Mouse (Mus musculus) retina, adult 2 months (tissue): ENCODE data around the gene Acoxl.

Experiments used
- DNase-seq: peaks from one replicate; pipeline ENCODE4 v3.0.0-alpha.2; 2012; ENCODE audit warnings: low read depth, low spot score

Gene Acoxl

DNA sequence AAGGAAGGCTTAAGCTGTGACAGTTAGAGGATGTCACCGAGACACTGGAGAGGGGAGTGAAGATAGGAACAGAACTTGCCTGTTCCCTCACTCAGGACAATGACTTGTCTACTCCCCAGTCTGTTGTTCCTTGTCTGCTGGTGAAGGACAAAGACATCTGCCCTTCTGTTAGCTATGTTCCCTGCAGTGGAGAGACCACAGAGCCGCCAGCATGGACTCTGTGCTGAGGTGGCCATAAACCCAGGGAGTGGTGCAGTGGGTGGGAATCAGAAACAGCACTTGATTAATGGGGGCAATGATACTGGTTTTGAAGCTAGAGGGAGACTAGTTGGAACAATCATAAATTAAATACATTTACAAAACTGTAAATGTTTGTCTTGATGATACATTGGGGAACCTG, 191.3 kb downstream of the Acoxl start:
- DNase-seq: no peak

DNA sequence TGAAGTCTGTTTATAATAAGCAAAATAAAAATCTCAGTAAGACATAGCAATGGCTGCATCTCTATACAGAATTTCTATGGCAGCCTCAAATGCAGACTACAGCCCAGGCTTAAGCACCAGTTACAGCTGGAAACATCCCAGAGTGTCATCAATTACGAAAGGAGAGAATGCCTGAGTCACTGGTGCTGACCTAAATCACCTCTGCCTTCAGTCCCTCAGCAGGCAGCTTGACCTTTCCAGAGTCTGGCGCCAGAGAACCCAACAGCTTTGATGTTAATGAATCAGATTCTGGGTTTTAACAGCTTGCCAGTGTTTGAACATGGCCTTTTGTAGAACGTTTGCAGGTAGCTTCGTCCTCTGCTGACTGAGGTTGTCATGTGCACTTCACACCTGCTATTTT, 193.4 kb downstream of the Acoxl start:
- no peak for DNase-seq

DNA sequence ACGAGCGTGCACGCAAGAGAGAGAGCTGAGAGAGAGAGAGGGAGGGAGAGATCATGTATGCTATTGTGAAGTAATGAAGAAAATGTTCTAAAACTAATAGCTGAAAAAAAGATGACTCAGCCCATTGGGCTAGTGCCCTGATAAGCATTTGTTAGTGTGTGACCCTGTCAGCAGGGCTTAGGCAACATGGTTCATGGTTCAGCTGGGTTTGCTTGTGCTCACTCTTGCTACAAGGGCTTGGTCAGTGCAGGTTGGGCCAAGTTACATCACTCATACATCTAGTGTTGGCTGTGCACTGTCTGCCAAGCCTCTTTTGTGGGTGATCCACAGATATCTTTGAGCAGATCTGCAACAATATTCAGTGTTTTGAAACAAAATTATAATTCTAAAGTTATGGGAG, 194.8 kb downstream of the Acoxl start:
- no peak for DNase-seq

DNA sequence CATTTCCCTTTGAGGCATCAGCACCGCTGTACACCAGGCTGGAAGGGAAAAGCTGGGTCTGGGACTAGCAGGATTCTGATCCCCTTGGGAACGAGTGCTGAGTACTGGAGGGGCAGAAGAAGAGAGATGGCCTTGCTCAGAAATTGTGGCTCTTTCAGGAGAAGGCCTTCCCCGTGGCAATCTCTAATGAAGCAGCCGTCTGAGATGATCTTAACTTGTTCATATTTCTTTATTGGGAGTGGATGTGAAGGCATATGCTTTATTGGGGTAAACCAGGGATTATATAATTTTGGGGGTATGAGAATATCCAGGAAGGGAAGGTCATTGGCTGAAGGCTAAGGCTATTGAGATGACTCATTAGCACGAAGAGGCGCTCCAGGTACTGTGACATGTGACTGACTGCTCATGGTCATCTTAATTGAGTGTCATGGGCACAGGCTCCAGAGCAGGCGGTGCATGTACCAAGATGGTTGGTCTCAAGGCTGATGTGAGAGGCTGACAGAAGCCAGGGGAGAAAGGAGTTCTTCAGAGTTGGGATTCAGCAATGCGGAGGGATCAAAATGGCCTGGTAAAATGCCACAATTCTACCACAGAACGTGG, 195.5 kb downstream of the Acoxl start:
- no peak for DNase-seq

DNA sequence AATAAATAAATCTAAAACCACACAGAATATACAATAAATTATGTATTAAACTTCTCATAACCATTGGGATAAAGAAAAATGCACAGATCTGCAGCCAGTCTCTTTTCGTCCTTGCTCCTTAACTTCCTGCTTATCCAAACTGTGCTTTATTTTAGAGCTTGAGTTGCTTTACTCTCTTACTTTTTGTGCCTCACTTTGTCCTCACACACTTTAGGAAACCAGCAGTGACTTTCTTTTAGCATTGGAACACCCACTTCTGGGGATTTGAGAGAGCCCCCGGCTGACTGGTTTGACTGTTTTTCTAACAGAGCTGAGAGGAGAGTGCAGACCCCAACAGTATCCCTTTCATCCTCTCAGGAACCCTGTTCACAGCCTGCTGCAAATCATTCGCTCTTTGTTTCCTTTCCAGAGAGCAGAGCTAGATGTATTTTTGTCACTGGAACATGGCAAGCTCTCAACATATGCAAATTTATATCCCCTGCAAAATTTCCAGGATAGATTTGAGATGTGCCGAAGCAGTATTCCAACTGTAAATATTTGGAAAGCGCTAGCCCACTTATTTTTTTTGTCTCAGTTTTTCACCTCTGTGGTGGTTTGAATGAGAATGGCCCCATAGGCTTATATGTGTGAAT, 199.7 kb downstream of the Acoxl start:
- DNase-seq: no peak

- DNase-seq: no peak
Observed at GRCm38 (mm10) chr2:128041066-128041750, 202.5 kb downstream of the Acoxl start.

- no peak for DNase-seq
Observed at GRCm38 (mm10) chr2:128046454-128046853, 207.8 kb downstream of the Acoxl start.

DNA sequence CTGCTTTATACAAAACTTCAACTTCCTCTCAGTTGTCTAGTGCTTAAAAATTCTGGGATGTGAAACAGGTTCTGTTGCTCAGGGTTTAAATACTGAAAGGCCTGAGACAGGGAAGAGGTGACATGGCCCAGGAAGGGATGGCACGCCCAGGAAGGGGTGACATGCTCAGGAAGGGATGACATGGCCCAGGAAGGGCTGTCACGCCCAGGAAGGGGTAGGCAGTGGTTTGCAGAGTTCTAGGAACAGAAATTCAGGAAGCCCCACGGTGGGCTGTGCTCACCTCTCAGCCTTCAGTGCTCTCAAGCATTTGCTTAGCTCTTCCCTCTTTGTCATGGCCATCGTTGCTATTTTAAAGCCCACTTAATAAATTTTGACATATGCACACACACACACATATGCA, 216.2 kb downstream of the Acoxl start:
- DNase-seq: no peak

DNA sequence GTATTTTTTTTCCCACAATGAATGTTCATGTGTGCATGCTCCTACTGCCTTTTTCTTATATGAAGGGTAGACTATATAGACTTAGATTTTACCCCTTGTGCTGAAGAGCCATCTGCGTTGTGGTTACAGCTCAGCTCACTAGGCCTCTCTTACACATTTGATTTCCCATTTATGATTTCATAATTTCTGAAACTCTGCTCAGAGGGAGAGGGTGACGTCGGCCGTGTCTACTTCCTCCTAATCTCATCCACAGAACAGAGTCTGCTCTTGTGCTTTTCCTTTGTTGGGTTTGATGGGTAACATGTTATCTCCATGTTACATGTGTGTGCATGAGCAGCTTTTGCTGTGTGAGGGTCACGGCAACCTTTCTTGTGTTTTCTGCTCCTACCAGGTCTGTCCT, 219.2 kb downstream of the Acoxl start:
- DNase-seq: no peak

DNA sequence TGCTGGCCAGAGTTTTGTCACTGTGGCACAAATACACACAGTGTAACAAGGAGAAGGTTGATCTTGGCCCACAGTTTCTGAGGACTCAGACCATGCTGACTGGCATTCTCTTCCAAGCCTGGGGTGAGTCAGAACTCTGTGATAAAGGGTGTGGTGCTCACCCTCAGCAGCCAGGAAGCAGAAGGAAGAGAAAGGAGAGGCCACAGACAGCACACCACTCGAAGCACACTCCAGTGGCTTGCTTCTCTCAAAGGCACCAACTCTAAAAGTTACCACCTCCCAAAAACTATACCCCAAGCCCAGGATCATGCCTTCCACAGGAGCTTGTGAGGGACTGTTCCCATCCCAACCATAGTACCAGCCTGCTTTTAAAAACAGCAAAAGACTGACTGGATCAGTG, 220.0 kb downstream of the Acoxl start:
- no peak for DNase-seq

DNA sequence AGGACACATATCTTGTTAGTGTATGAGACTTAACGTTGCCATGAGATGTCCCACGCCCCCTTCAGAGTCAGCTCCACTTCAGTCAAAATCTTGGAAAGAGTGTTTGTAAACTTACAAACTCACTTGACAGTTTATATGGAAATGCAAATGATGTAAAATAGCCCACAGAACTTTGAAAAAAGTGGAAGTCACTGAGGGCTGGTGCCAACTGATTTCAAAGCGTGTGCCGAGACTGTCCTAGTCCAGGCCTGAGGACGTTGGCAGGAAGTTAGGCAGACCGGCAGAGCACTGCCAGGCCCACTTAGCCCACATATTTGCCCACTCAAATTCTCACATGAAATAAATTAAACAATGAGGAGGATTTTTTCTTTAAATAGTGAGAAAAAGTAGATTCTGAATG, 221.5 kb downstream of the Acoxl start:
- no peak for DNase-seq

- no peak for DNase-seq
Observed at GRCm38 (mm10) chr2:128060680-128061287, 222.1 kb downstream of the Acoxl start.

GRCm38 (mm10) chr2:128061491-128061890, 222.8 kb downstream of the Acoxl start:
- DNase-seq: no peak

GRCm38 (mm10) chr2:128062756-128063155, 224.1 kb downstream of the Acoxl start:
- DNase-seq: no peak

DNA sequence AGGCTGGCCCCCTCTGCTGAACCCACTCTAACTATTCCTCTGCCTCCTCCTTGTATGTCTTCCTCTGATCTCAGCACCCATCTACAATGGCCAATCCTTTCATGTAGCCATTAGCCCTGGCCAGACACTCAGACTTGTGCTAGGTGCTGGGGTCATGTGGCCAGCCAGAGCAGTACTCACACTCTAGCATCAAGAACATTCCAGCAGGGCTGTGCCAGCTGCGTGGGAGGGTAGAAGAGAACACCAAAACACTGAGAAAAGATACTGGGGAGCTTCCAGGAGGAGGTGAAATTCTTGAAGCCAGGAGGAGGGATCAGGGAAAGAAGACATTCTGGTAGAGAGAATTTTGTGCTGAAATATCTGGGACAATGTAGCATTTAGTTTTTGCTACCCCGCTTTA, 226.3 kb downstream of the Acoxl start:
- no peak for DNase-seq

GRCm38 (mm10) chr2:128065576-128065975, 226.9 kb downstream of the Acoxl start:
- DNase-seq: no peak

DNA sequence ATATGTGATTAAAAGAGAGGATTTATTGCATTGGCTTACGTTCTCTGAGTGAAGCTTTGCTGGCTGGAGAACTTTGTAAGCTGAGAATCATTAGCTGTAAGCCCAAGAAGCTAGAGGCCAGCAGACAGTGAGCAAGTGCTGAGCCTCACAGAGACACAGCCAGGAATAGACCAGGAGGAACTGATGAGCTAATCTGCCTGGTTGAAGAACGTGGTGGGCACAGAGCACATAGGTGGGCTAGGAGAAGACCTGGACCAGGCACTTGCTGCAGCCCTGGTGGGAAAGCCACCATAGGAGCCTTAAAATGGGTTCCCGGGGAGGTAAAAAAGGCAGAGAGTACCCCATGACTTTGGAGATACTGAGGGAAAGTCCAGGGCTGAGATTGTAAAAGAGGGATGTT, 228.5 kb downstream of the Acoxl start:
- no peak for DNase-seq

DNA sequence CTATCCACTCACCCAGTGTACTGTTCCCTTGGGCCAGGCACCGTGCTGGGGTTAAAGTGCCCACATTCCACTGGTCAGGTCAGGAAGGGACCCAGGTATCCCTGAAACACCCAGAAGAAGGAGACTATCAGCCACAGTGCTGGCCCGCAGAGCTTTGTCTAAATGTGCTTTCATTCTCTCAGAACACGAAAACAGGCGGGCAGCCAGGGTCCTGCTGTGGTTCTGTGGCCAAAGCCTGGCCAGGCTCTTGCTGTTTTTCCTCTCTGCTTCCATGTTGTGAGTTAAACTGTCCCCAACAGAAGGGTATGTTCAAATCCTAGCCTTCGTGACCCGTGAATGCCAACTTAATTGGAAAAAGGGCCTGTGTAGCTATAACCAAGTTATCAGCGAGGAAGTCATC, 228.9 kb downstream of the Acoxl start:
- no peak for DNase-seq

- no peak for DNase-seq
Observed at GRCm38 (mm10) chr2:128068176-128068575, 229.5 kb downstream of the Acoxl start.

DNA sequence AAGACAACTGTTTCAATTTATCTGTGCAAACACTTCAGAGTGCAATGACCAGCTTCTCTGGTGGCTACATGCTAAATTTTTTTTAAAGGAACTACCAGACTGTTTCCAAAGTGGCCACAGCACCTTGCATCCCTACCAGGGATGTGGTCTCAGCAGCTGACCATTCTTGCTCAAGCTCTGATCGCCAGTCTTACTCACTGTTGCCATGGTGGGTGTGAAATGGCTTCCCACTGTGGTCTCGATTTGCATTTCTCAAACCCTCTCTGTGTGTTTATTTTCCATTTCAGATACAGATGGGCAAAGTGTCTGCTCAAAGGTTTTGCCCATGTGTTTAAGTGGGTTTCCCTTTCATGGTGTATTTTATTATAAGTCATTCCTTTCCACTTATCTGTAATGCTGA, 230.3 kb downstream of the Acoxl start:
- DNase-seq: no peak

DNA sequence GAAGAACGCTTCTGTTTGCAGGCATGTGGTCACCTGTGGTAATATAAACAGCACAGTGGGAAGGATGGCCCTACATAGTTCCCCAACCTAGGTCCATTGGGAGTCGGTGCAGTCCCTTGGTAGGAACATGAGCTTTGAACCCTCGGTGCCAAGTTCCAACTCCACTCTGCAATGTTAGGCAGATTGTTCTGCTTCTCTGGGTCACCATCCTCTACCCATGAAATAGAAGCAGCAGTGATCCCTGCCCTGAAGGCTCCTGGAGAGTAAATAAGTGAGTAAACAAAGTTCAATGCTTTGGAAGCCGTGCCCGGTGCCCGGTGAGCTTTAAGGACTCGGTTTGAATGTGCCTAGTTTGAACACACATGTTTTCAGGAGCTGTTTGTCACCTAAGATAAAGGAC, 233.1 kb downstream of the Acoxl start:
- DNase-seq: no peak

DNA sequence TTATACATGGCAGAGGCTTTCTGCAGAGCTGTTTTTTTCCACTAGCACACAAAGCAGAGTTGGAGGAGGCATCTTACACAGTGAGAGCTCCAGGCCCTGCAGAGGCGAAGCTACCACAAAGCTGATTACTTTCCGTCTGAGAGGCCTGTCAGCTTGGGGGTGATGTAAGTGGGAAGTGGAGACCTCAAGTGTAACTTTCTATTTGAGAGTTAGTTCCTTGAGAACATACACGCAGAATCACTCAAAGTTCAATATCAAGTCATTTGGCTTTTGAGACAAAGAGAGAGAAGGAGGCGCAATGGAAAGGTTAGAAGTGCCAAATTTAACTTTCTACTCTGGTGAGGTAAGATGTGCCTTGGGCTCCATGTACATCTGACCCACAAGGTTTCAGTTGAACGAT, 234.3 kb downstream of the Acoxl start:
- DNase-seq: no peak

- DNase-seq: no peak
Observed at GRCm38 (mm10) chr2:128073603-128074002, 234.9 kb downstream of the Acoxl start.
